Mouse (Mus musculus) G1E (cell line): ENCODE data around the gene Rnasel. TPM values are rescaled to one million over a fixed set of nuclear protein-coding genes. Genes with fewer than 3 reads are reported as not detected.

Experiments used
- ATAC-seq: 2 replicates; pipeline ENCODE4 v1.8.0; 2016; ENCODE audit warnings: mild to moderate bottlenecking; ENCODE audit not compliant: insufficient number of reproducible peaks, poor library complexity, low FRiP score, severe bottlenecking; ENCODE audit errors: extremely low read depth
- DNase-seq: peaks from one replicate; pipeline ENCODE4 v3.0.0; 2012; ENCODE audit warnings: low spot score
- H3K27me3 ChIP-seq: 2 replicates; pipeline ENCODE4 v1.6.1; 2012; ENCODE audit warnings: mild to moderate bottlenecking, low read length, inconsistent platforms; ENCODE audit not compliant: insufficient read depth
- H3K36me3 ChIP-seq: replicated peaks from 2 replicates; pipeline ENCODE3; 2012; ENCODE audit warnings: mild to moderate bottlenecking, inconsistent platforms
- H3K4me1 ChIP-seq: 2 replicates; pipeline ENCODE4 v1.6.1; 2012; ENCODE audit warnings: low read depth, low read length, inconsistent platforms, mixed read lengths; ENCODE audit not compliant: insufficient read depth
- H3K4me3 ChIP-seq: 2 replicates; pipeline ENCODE4 v1.5.1; 2012; ENCODE audit warnings: low read depth, mild to moderate bottlenecking, inconsistent platforms, low read length, moderate library complexity, mixed read lengths
- H3K9me3 ChIP-seq: replicated peaks from 2 replicates; pipeline ENCODE4 v1.6.1; 2012; ENCODE audit warnings: inconsistent platforms
- CTCF ChIP-seq: IDR thresholded peaks from 2 replicates; pipeline ENCODE4 v1.5.1; 2012; ENCODE audit warnings: low read depth, low read length, inconsistent platforms, mixed read lengths
- GATA1 ChIP-seq: IDR thresholded peaks from 2 replicates; pipeline ENCODE4 v1.6.1; 2012; ENCODE audit warnings: borderline replicate concordance, low read length, inconsistent platforms, mixed read lengths
- GATA2 ChIP-seq: IDR thresholded peaks from 2 replicates; pipeline ENCODE4 v1.6.1; 2012; ENCODE audit warnings: low read depth, low read length, inconsistent platforms, borderline replicate concordance
- POLR2AphosphoS5 ChIP-seq: IDR thresholded peaks from 2 replicates; pipeline ENCODE4 v1.6.1; 2012; ENCODE audit warnings: low read depth, low read length, inconsistent platforms; ENCODE audit not compliant: insufficient replicate concordance
- TAL1 ChIP-seq: conservative IDR thresholded peaks from 2 replicates; pipeline ENCODE4 v1.6.1; 2012; ENCODE audit warnings: low read depth, low read length, inconsistent platforms, mixed read lengths
- polyA plus RNA-seq: library from polyadenylated mRNA; stranded (reverse); fragments of >175 nt; gene quantifications from 2 replicates; pipeline ENCODE4 v1.2.3, GENCODE M21; 2012
- total RNA-seq, 2 experiments: library from RNA; stranded (forward) in 1 of 2; stranded (reverse) in 1 of 2; fragments of 200-1000 nt in 1 of 2; fragments of >200 nt in 1 of 2; fragmentation: Nextera tagmentation in 1 of 2; gene quantifications; 2 replicates each; pipeline ENCODE4 v1.2.3; 2014 to 2017

The Rnasel gene
- total and polyA plus RNA-seq, 3 experiments, result 4.8 to 144 (median 118) TPM

DNA sequence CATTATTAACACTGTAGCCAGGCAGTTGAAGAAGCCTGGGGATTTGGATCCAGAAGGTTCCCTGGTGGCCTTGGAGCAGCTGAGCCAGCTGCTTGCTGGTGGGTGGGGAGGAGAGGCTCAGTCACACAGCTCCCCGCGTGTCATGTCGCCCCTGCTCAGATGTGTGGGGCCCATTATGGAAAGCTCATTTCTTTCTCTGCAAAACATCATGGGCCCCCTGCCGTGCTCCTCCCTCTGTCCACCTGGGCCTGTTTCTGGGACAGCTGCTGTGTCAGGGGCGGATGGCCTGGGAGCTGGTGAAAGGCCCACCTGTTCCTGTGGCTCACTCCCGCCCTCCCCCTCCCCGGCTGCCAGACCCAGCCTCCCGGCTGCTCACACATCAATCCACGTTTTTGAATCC is 16.0 kb upstream of the Rnasel start:
- no peaks in the 10 kb centered on the region for H3K36me3 ChIP-seq
- ATAC-seq (no peak), DNase-seq (no peak)
- no peak overlapping the region for H3K4me3 ChIP-seq
- no peaks in the 10 kb centered on the region for H3K9me3 ChIP-seq
- H3K27me3 ChIP-seq, result peaks cover 7% of the 10 kb centered on the region; the same call in 1 of the 2 replicates
- TF ChIP-seq GATA1 (no peak), POLR2AphosphoS5 (no peak), GATA2 (no peak), TAL1 (no peak), CTCF (no peak)
- no peaks in the 10 kb centered on the region for H3K4me1 ChIP-seq

- Histone ChIP-seq H3K36me3 (no peaks in the 10 kb centered on the region), H3K4me1 (no peaks in the 10 kb centered on the region), H3K9me3 (no peaks in the 10 kb centered on the region), H3K27me3 (peaks cover 8% of the 10 kb centered on the region; the same call in 1 of the 2 replicates), H3K4me3 (no peak overlapping the region)
- TF ChIP-seq GATA2 (no peak), GATA1 (no peak), POLR2AphosphoS5 (no peak), CTCF (no peak), TAL1 (no peak)
- ATAC-seq (no peak), DNase-seq (no peak)
Measured at GRCm38 (mm10) chr1:153734866-153735265, 14.4 kb upstream of the Rnasel start.

- DNase-seq (no peak), ATAC-seq (no peak)
- Histone ChIP-seq H3K36me3 (no peaks in the 10 kb centered on the region), H3K27me3 (peaks cover 10% of the 10 kb centered on the region; the same call in 1 of the 2 replicates), H3K9me3 (no peaks in the 10 kb centered on the region), H3K4me1 (no peaks in the 10 kb centered on the region), H3K4me3 (no peak overlapping the region)
- TF ChIP-seq GATA1 (no peak), GATA2 (no peak), TAL1 (no peak), POLR2AphosphoS5 (no peak), CTCF (no peak)
Measured at GRCm38 (mm10) chr1:153736096-153736495, 13.1 kb upstream of the Rnasel start.

DNA sequence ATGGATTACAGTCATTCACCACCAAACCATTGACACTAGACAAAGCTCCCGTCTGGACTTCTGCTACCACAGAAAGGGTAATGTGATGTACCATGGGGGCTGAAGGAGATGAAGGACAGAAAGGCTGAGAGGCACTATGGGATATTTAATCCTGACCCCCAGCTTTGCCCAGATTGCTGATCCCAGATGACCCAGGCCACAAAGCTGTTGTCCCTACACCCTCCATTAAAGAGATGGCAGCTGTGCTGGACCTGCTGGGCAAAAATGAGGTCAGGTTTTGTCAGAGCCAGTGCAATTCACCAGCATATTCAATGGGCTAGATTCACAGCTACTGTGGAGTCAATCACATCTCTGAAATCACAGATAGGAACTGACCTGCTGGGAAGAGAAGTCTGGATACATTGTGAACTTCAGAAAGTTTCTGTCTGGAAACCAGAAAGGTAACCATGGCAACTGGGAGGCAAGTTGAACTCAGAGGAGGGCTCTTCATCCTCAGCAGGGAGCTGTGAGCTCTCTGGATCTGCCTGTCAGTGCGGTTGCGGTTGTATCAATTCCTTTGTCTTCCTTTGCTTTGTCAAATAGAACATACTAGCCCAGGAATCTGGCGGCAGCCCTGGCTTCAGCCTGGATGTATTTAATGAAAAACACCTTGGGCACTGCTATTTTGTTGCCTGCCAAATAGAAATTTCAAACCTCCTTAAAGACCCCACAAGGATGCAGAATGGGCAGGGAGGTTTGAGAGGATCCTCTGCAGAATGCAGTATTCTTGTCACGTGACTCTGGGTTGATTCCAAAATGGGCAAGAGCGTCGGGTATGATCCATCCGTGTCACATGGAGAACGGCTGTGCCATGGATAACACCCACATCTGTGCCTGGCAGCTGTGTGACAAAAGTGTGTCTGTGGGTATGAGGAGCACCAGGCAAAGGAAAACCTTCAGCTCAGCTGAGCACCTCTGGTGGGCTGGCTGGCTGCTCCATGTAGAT is 11.8 kb upstream of the Rnasel start:
- H3K9me3 ChIP-seq, result no peaks in the 10 kb centered on the region
- H3K4me3 ChIP-seq, result no peak overlapping the region
- peaks cover 4% of the 10 kb centered on the region; the same call in 1 of the 2 replicates for H3K4me1 ChIP-seq
- ATAC-seq (no peak), DNase-seq (no peak)
- TF ChIP-seq TAL1, result no peak
- no peak for TF ChIP-seq POLR2AphosphoS5
- no peak for TF ChIP-seq GATA2
- no peak for TF ChIP-seq CTCF
- no peak for TF ChIP-seq GATA1
- peaks cover 10% of the 10 kb centered on the region; the same call in 1 of the 2 replicates for H3K27me3 ChIP-seq
- no peaks in the 10 kb centered on the region for H3K36me3 ChIP-seq

GRCm38 (mm10) chr1:153739437-153740015 is 9.7 kb upstream of the Rnasel start:
- peaks cover 4% of the 10 kb centered on the region; the same call in 1 of the 2 replicates for H3K4me1 ChIP-seq
- no peak for ATAC-seq
- H3K36me3 ChIP-seq, result no peaks in the 10 kb centered on the region
- peaks cover 16% of the 10 kb centered on the region; the same call in 1 of the 2 replicates for H3K27me3 ChIP-seq
- no peaks in the 10 kb centered on the region for H3K9me3 ChIP-seq
- H3K4me3 ChIP-seq, result no peak overlapping the region
- TF ChIP-seq POLR2AphosphoS5 (no peak), CTCF (no peak), TAL1 (no peak), GATA2 (no peak), GATA1 (no peak)
- DNase-seq, result no peak

DNA sequence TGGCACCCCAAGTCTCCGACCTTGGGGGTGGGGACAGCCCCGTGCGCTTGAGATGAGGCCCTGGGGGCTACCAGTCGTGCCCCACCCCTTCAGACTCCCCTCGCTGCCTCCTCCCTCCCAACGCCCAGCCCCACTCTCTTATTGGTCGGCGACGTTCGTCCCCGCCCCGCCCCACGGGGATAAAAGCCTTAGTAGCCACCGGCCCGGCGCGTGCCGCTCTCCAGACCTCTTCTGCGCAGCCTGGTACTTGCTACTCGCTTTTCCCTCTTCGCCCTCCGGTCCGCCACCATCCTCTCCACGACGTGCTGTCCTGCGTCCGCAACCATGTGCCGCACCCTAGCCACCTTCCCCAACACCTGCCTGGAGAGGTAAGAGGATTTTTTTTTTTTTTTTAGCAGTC is 9.1 kb upstream of the Rnasel start, which contains the start of gene Rgs16:
Gene Rgs16, plus strand, starts transcription at position 205 of the 400 bp plus-strand sequence.
- DNase-seq, result no peak
- peaks cover 4% of the 10 kb centered on the region; the same call in 1 of the 2 replicates for H3K4me1 ChIP-seq
- no peak for ATAC-seq
- no peaks in the 10 kb centered on the region for H3K9me3 ChIP-seq
- H3K4me3 ChIP-seq, result no peak within 1 kb of the TSS
- peaks cover 16% of the 10 kb centered on the region; the same call in 1 of the 2 replicates for H3K27me3 ChIP-seq
- no peaks in the 10 kb centered on the region for H3K36me3 ChIP-seq
- TF ChIP-seq POLR2AphosphoS5 (no peak), TAL1 (no peak), CTCF (no peak), GATA1 (no peak), GATA2 (no peak)
